23 mouse cellular contexts compared by ENCODE assay signal in the genomic region with DNA sequence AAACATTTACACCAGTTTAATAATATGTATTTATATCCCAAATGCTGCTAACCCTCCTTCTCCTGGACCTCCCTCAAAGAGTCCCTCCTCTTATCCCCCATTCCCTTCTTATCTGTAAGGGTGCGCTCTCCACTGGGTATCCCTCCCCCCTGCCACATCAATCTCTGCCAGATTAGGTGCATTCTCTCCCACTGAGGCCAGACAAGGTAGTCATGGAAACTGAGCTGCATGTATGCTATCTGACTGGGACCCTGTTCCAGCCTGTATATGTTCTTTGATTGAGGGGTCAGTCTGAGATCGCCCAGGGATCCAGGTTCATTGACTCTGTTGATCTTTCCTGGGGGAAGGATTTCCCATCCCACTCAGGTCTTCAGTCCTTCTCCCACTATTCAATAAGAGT.
DNase-seq lines count a peak whose midpoint lies in the region; ATAC-seq and TF ChIP-seq lines count a peak whose summit lies in the region.
"Had no signal": no experiment of that assay in that cellular context is flagged by ENCODE, and none has a peak within 500 bp of the region (broad histone marks: within the 10 kb centered on the region; RNA-seq: fewer than 3 reads in every experiment).

No protein-coding gene starts in this region.

- no peak for TF ChIP-seq CTCF in hindbrain, postnatal 0 days (IDR thresholded peaks at IDR 0.05; ENCODE audit: low read depth)
- TF ChIP-seq CTCF in G1E (IDR thresholded peaks at IDR 0.05; ENCODE audit: low read depth, low read length) = no peak

- ATAC-seq in hindbrain, embryonic 11.5 days (ENCODE audit: low FRiP score) = peak; percentile 76
- no peak for ATAC-seq in hindbrain, postnatal 0 days
- ATAC-seq in midbrain, embryonic 12.5 days (ENCODE audit: low FRiP score, low read depth) = peak; percentile 69
- ATAC-seq in midbrain, embryonic 16.5 days = no peak
- 0 out of 2 replicates have a peak, but pooled peaks have one; percentile 6 for ATAC-seq in G1E (ENCODE audit: extremely low read depth, insufficient number of reproducible peaks, low FRiP score, poor library complexity, severe bottlenecking)
- ATAC-seq: CD4-positive, CD25-positive, alpha-beta regulatory T cell, adult 4 months; forebrain, embryonic 16.5 days; inflammation-experienced regulatory T-cells, adult 6 months had no signal

- no peaks in the 10 kb centered on the region for H3K36me3 ChIP-seq in hindbrain, embryonic 11.5 days (ENCODE audit: control insufficient read depth, insufficient read depth, low read length)
- no peaks in the 10 kb centered on the region for H3K36me3 ChIP-seq in hindbrain, postnatal 0 days (ENCODE audit: insufficient read depth, low read length)
- no peaks in the 10 kb centered on the region for H3K36me3 ChIP-seq in midbrain, embryonic 12.5 days
- H3K36me3 ChIP-seq in midbrain, embryonic 16.5 days (ENCODE audit: control insufficient read depth, insufficient read depth, low read length) = no peaks in the 10 kb centered on the region
- no peaks in the 10 kb centered on the region for H3K36me3 ChIP-seq in G1E (replicated peaks)
- H3K36me3 ChIP-seq: embryonic facial prominence, embryonic 15.5 days; forebrain, embryonic 10.5 days; heart, embryonic 15.5 days had no signal

- H3K4me3 ChIP-seq in hindbrain, embryonic 11.5 days (ENCODE audit: low read depth, low read length) = no peak overlapping the region
- H3K4me3 ChIP-seq in hindbrain, postnatal 0 days (ENCODE audit: low read length) = no peak overlapping the region
- H3K4me3 ChIP-seq in midbrain, embryonic 12.5 days = no peak overlapping the region
- H3K4me3 ChIP-seq in midbrain, embryonic 16.5 days (ENCODE audit: low read depth, low read length) = no peak overlapping the region
- no peak overlapping the region for H3K4me3 ChIP-seq in G1E (ENCODE audit: low read depth, low read length)
- H3K4me3 ChIP-seq: embryonic facial prominence, embryonic 15.5 days; erythroblast, embryonic 14.5 days; forebrain, embryonic 10.5 days; heart, adult 2 months; heart, embryonic 15.5 days had no signal

- no peak overlapping the region for H3K9ac ChIP-seq in hindbrain, embryonic 11.5 days (ENCODE audit: low read depth, low read length)
- H3K9ac ChIP-seq in hindbrain, postnatal 0 days (replicated peaks; ENCODE audit: low read length) = no peak overlapping the region
- H3K9ac ChIP-seq in midbrain, embryonic 12.5 days (replicated peaks) = no peak overlapping the region
- no peak overlapping the region for H3K9ac ChIP-seq in midbrain, embryonic 16.5 days (ENCODE audit: low read depth, low read length)
- H3K9ac ChIP-seq: embryonic facial prominence, embryonic 15.5 days; heart, embryonic 15.5 days had no signal

- H3K4me2 ChIP-seq in hindbrain, embryonic 11.5 days (replicated peaks; ENCODE audit: low read depth, low read length) = no peak overlapping the region
- no peak overlapping the region for H3K4me2 ChIP-seq in hindbrain, postnatal 0 days (ENCODE audit: low read depth, low read length)
- no peak overlapping the region for H3K4me2 ChIP-seq in midbrain, embryonic 12.5 days (replicated peaks)
- H3K4me2 ChIP-seq in midbrain, embryonic 16.5 days (ENCODE audit: low read length) = no peak overlapping the region
- H3K4me2 ChIP-seq: embryonic facial prominence, embryonic 15.5 days; heart, embryonic 11.5 days; heart, embryonic 15.5 days had no signal

- no peaks in the 10 kb centered on the region for H3K4me1 ChIP-seq in hindbrain, embryonic 11.5 days (replicated peaks; ENCODE audit: control insufficient read depth, insufficient read depth, low read length)
- H3K4me1 ChIP-seq in hindbrain, postnatal 0 days (ENCODE audit: insufficient read depth, low read length) = no peaks in the 10 kb centered on the region
- H3K4me1 ChIP-seq in midbrain, embryonic 12.5 days = no peaks in the 10 kb centered on the region
- H3K4me1 ChIP-seq in midbrain, embryonic 16.5 days (ENCODE audit: control insufficient read depth, insufficient read depth, low read length) = no peaks in the 10 kb centered on the region
- H3K4me1 ChIP-seq in G1E (ENCODE audit: insufficient read depth, low read depth, low read length) = no peaks in the 10 kb centered on the region
- H3K4me1 ChIP-seq: embryonic facial prominence, embryonic 15.5 days; forebrain, embryonic 10.5 days; heart, embryonic 15.5 days had no signal

- DNase-seq in embryo, embryonic 10 days (ENCODE audit: low spot score) = peak; percentile 8
- no peak for DNase-seq in embryo, embryonic 9.5 days (ENCODE audit: extremely low spot score)
- peak; percentile 15 for DNase-seq in hindbrain, embryonic 11.5 days (ENCODE audit: low spot score)
- DNase-seq in hindbrain, postnatal 0 days (ENCODE audit: low spot score) = no peak
- DNase-seq in G1E (ENCODE audit: low spot score) = no peak
- DNase-seq: adrenal gland, postnatal 10 days; B cell, adult 2 months; cerebellum, adult 11 months; cerebellum, adult 8-10 months; cerebellum, postnatal 14 days; gastrocnemius, postnatal 10 days; heart, adult 2 months; heart, postnatal 14 days had no signal

- H3K27me3 ChIP-seq in hindbrain, embryonic 11.5 days (ENCODE audit: control insufficient read depth, insufficient read depth, low read length) = no peaks in the 10 kb centered on the region
- no peaks in the 10 kb centered on the region for H3K27me3 ChIP-seq in hindbrain, postnatal 0 days (ENCODE audit: insufficient read depth, low read length)
- no peaks in the 10 kb centered on the region for H3K27me3 ChIP-seq in midbrain, embryonic 12.5 days
- no peaks in the 10 kb centered on the region for H3K27me3 ChIP-seq in midbrain, embryonic 16.5 days (ENCODE audit: control insufficient read depth, insufficient read depth, low read depth, low read length)
- H3K27me3 ChIP-seq in G1E (ENCODE audit: insufficient read depth, low read length) = no peaks in the 10 kb centered on the region
- H3K27me3 ChIP-seq: embryonic facial prominence, embryonic 15.5 days; heart, embryonic 15.5 days had no signal

- WGBS in hindbrain, embryonic 11.5 days = 58% methylated on average over 2 of the region's 2 CpGs
- 53% methylated on average over 2 of the region's 2 CpGs for WGBS in hindbrain, postnatal 0 days
- WGBS in midbrain, embryonic 12.5 days = 65% methylated on average over 2 of the region's 2 CpGs
- 66% methylated on average over 2 of the region's 2 CpGs for WGBS in midbrain, embryonic 16.5 days

- no peaks in the 10 kb centered on the region for H3K9me3 ChIP-seq in hindbrain, embryonic 11.5 days (ENCODE audit: control insufficient read depth, low read length)
- no peaks in the 10 kb centered on the region for H3K9me3 ChIP-seq in hindbrain, postnatal 0 days (ENCODE audit: low read length)
- no peaks in the 10 kb centered on the region for H3K9me3 ChIP-seq in midbrain, embryonic 12.5 days
- no peaks in the 10 kb centered on the region for H3K9me3 ChIP-seq in midbrain, embryonic 16.5 days (replicated peaks; ENCODE audit: control insufficient read depth, low read length, poor library complexity, severe bottlenecking)
- no peaks in the 10 kb centered on the region for H3K9me3 ChIP-seq in G1E (replicated peaks)
- H3K9me3 ChIP-seq: embryonic facial prominence, embryonic 15.5 days; forebrain, embryonic 10.5 days; heart, embryonic 15.5 days had no signal

- H3K27ac ChIP-seq in hindbrain, embryonic 11.5 days (ENCODE audit: low read depth, low read length) = no peak overlapping the region
- no peak overlapping the region for H3K27ac ChIP-seq in hindbrain, postnatal 0 days
- H3K27ac ChIP-seq in midbrain, embryonic 12.5 days (replicated peaks) = no peak overlapping the region
- no peak overlapping the region for H3K27ac ChIP-seq in midbrain, embryonic 16.5 days (ENCODE audit: low read length)
- H3K27ac ChIP-seq: embryonic facial prominence, embryonic 15.5 days; forebrain, embryonic 10.5 days; heart, adult 2 months; heart, embryonic 15.5 days had no signal

Comparison
In these comparisons a context has a peak if more than half of its experiments do, and no peak if none do; other contexts are left out.
1. DNase-seq: peak in embryo, embryonic 10 days (single experiment) and hindbrain, embryonic 11.5 days (single experiment); none in embryo, embryonic 9.5 days (single experiment), hindbrain, postnatal 0 days (single experiment) and G1E (single experiment).
2. ATAC-seq: peak in hindbrain, embryonic 11.5 days (single experiment), midbrain, embryonic 12.5 days (single experiment) and G1E (single experiment); none in hindbrain, postnatal 0 days (single experiment) and midbrain, embryonic 16.5 days (single experiment).